Mouse (Mus musculus): Measurements from ENCODE around the gene Prss50.

Gene Prss50

DNA sequence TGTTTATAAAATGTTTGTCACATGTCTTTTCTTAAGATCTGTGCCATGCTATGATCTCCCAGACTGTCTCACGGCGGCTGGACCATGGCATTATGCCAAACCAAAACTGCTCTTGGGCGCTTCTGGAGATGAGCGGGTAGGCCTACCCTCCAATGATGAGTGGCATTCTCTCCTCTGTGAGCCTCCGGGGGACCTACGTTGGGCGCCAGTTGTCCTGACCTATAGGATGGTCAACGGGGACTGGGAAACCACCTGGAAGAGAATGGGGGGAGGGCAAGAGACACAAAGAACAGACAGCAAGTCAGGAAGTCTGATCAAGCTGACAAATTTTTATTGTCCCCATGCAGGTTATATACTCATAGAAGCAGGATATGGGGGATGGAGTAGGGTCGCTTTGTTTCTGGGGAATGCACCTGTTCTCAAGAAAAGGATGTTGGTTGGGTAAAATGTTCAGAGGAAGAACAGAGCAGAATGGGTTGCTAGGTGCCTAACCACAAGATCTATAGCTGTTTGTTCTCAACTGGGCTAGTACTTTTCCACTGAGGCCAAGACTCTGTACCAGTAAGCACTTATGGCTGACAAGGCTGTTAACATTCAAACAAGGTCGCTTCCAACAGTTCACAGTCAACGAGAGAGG lies 49.6 kb downstream of the Prss50 start:
- DNase-seq (ENCODE audit: low read depth): no peak

DNA sequence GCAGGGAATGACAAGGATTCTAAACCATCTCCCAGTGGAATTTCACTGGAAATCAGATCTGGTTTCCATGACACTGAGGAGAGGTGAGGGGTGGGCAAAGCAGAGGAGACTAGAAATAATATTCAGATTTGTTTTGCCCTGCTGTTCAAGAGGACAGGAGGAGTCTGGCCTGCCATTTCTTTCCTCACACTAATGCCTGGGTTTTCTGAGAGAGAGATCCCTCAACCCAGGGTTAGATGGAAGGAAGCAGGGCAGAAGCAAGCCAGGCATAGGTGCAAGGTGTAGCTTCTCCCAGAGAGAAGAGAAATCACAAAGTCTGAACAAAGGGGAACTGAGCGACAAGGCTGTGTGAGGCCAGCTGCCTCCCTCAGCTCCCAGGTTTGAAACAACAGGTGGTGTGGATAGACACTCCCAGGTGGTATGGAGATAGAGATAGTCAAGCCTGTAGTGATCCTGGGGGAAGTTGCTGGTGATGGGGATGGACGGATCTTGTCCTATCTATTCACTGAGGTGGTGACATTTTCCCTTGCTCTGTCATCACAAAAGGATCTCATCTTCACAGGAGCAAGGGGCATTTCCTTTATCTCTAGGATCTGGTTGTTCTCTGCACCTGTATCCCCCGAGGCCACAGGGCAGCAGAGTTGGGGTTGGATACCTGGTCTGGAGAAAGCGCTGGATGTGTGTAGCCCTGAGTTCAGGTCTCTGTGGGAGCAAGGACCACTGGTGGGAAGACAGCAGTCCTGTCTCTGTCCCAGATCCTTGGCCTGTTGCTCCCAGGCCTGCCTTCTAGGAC lies 50.3 kb downstream of the Prss50 start:
- DNase-seq (ENCODE audit: low read depth): no peak

DNA sequence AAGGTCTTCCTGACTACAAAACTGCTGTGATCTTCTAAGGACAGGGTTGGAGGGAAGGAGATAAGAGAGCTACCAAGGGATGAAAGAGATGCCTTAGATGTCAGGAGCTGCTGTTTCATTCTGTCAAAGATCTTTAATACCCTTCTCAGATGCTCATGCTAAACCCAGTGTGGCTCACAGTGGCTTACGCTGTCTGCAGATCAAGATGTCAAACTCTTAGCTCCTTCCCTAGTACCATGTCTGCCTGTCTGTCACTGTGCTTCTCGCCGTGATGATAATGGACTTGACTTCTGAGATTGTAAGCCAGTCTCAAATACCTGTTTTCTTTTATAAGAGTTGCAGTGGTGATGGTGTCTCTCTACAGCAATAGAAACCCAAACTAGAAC lies 50.9 kb downstream of the Prss50 start:
- DNase-seq (ENCODE audit: low read depth): no peak

- no peak for DNase-seq (ENCODE audit: low read depth)
Measured at GRCm38 (mm10) chr9:110909371-110909967, 51.7 kb downstream of the Prss50 start.
